26 mouse cellular contexts compared by ENCODE assay signal in the genomic region with DNA sequence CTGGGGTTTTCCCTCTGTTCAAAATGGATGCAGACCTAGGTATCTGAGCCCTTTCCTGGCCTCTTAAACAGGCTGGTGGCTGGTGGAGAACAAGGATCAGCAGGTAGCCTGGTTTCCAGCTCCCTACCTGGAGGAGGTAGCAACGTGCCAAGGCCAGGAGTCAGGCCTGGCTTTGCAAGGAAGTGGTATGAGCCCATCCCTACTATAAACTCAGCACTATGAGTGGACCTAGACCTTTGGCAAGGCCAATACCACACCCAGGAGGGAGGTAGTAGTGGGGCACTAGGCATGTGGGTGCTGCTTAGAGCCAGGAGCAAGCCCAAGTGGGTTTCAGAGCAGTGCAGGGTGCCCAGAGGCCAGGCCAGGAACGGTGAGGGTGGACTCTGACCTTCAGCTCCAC. TPM values are rescaled to one million over a fixed set of nuclear protein-coding genes. Genes with fewer than 3 reads are reported as not detected.
DNase-seq lines count a peak whose midpoint lies in the region; ATAC-seq and TF ChIP-seq lines count a peak whose summit lies in the region.
"Had no signal": no experiment of that assay in that cellular context is flagged by ENCODE, and none has a peak within 500 bp of the region (broad histone marks: within the 10 kb centered on the region; RNA-seq: fewer than 3 reads in every experiment).

No protein-coding gene starts in this region.

- H3K36me3 ChIP-seq in embryonic facial prominence, embryonic 12.5 days, result peaks cover 46% of the 10 kb centered on the region
- H3K36me3 ChIP-seq in embryonic facial prominence, embryonic 10.5 days (replicated peaks), result peaks cover 53% of the 10 kb centered on the region
- H3K36me3 ChIP-seq in stomach, embryonic 16.5 days (ENCODE audit: control insufficient read depth, insufficient read depth, low read length), result peaks cover 21% of the 10 kb centered on the region
- peaks cover 22% of the 10 kb centered on the region for H3K36me3 ChIP-seq in stomach, postnatal 0 days (ENCODE audit: control insufficient read depth, insufficient read depth, low read length)
- peaks cover 40% of the 10 kb centered on the region; the same call in 1 of the 2 replicates for H3K36me3 ChIP-seq in intestine, postnatal 0 days (ENCODE audit: control insufficient read depth, insufficient read depth)

- no peak for DNase-seq in embryonic facial prominence, embryonic 10.5 days (ENCODE audit: low spot score)
- no peak for DNase-seq in stomach, postnatal 0 days (ENCODE audit: low spot score)
- no peak for DNase-seq in cerebellum, postnatal 25 days
- DNase-seq in layer of hippocampus, adult 8-10 months (ENCODE audit: low spot score in 2 of 2), result no peak
- DNase-seq: adrenal gland, postnatal 25 days; cerebellum, adult 11-12 months; cerebellum, adult 8-10 months; gastrocnemius, postnatal 25 days; heart, adult 2 months; heart, postnatal 14 days had no signal

- H3K27me3 ChIP-seq in embryonic facial prominence, embryonic 12.5 days, result no peaks in the 10 kb centered on the region
- 0 out of 2 replicates have a peak, but pooled peaks cover 5% of the 10 kb centered on the region for H3K27me3 ChIP-seq in embryonic facial prominence, embryonic 10.5 days (replicated peaks; ENCODE audit: low read depth, poor library complexity, severe bottlenecking)
- no peaks in the 10 kb centered on the region for H3K27me3 ChIP-seq in stomach, embryonic 16.5 days (ENCODE audit: control insufficient read depth, insufficient read depth, low read length)
- no peaks in the 10 kb centered on the region for H3K27me3 ChIP-seq in stomach, postnatal 0 days (ENCODE audit: control insufficient read depth, insufficient read depth, low read length)
- no peaks in the 10 kb centered on the region for H3K27me3 ChIP-seq in intestine, postnatal 0 days (replicated peaks; ENCODE audit: control insufficient read depth, insufficient read depth, low read length)
- H3K27me3 ChIP-seq: embryonic facial prominence, embryonic 13.5 days; forebrain, embryonic 12.5 days; forebrain, embryonic 15.5 days; heart, embryonic 13.5 days; hindbrain, embryonic 15.5 days had no signal

- TF ChIP-seq CTCF in stomach, postnatal 0 days (IDR thresholded peaks at IDR 0.05; ENCODE audit: low read depth), result no peak
- peak; percentile 26; the same call in 1 of the 2 replicates for TF ChIP-seq CTCF in intestine, postnatal 0 days (IDR thresholded peaks at IDR 0.05; ENCODE audit: low read depth)

- 80% methylated on average over 2 of the region's 2 CpGs for WGBS in embryonic facial prominence, embryonic 12.5 days
- WGBS in embryonic facial prominence, embryonic 10.5 days, result 79% methylated on average over 2 of the region's 2 CpGs
- WGBS in stomach, embryonic 16.5 days, result 75% methylated on average over 2 of the region's 2 CpGs
- 87% methylated on average over 2 of the region's 2 CpGs for WGBS in stomach, postnatal 0 days
- 30% methylated on average over 2 of the region's 2 CpGs for WGBS in intestine, postnatal 0 days

- 0 out of 2 replicates have a peak overlapping the region, but pooled peaks have one; percentile 2 for H3K4me3 ChIP-seq in embryonic facial prominence, embryonic 12.5 days
- no peak overlapping the region for H3K4me3 ChIP-seq in embryonic facial prominence, embryonic 10.5 days
- H3K4me3 ChIP-seq in stomach, embryonic 16.5 days (replicated peaks; ENCODE audit: low read length), result no peak overlapping the region
- no peak overlapping the region for H3K4me3 ChIP-seq in stomach, postnatal 0 days (ENCODE audit: low read depth, low read length)
- peak overlapping the region; percentile 23; the same call in 1 of the 2 replicates for H3K4me3 ChIP-seq in intestine, postnatal 0 days (ENCODE audit: low read depth, low read length)
- H3K4me3 ChIP-seq: embryonic facial prominence, embryonic 13.5 days; erythroblast, embryonic 14.5 days; forebrain, embryonic 12.5 days; forebrain, embryonic 15.5 days; heart, adult 2 months; heart, embryonic 10.5 days; heart, embryonic 13.5 days; hindbrain, embryonic 12.5 days; hindbrain, embryonic 15.5 days had no signal

- H3K9me3 ChIP-seq in embryonic facial prominence, embryonic 12.5 days, result no peaks in the 10 kb centered on the region
- no peaks in the 10 kb centered on the region for H3K9me3 ChIP-seq in embryonic facial prominence, embryonic 10.5 days
- H3K9me3 ChIP-seq in stomach, embryonic 16.5 days (replicated peaks; ENCODE audit: control insufficient read depth, low read length), result no peaks in the 10 kb centered on the region
- no peaks in the 10 kb centered on the region for H3K9me3 ChIP-seq in stomach, postnatal 0 days (ENCODE audit: control insufficient read depth, low read length)
- H3K9me3 ChIP-seq in intestine, postnatal 0 days (ENCODE audit: control insufficient read depth), result no peaks in the 10 kb centered on the region
- H3K9me3 ChIP-seq: embryonic facial prominence, embryonic 13.5 days; forebrain, embryonic 12.5 days; forebrain, embryonic 15.5 days; heart, embryonic 10.5 days; heart, embryonic 13.5 days; hindbrain, embryonic 12.5 days; hindbrain, embryonic 15.5 days had no signal

- H3K4me1 ChIP-seq in embryonic facial prominence, embryonic 12.5 days, result peaks cover 21% of the 10 kb centered on the region
- H3K4me1 ChIP-seq in embryonic facial prominence, embryonic 10.5 days, result peaks cover 35% of the 10 kb centered on the region
- H3K4me1 ChIP-seq in stomach, embryonic 16.5 days (ENCODE audit: control insufficient read depth, insufficient read depth, low read length), result peaks cover 24% of the 10 kb centered on the region
- peaks cover 5% of the 10 kb centered on the region; the same call in 1 of the 2 replicates for H3K4me1 ChIP-seq in stomach, postnatal 0 days (replicated peaks; ENCODE audit: control insufficient read depth, insufficient read depth)
- H3K4me1 ChIP-seq in intestine, postnatal 0 days (replicated peaks; ENCODE audit: control insufficient read depth, insufficient read depth, low read length), result no peaks in the 10 kb centered on the region; the same call in 1 of the 2 replicates

- no peak for TF ChIP-seq EP300 in stomach, postnatal 0 days (optimal IDR thresholded peaks at IDR 0.05)

- no peak overlapping the region for H3K9ac ChIP-seq in embryonic facial prominence, embryonic 12.5 days
- H3K9ac ChIP-seq in stomach, embryonic 16.5 days (ENCODE audit: low read length), result peak overlapping the region; percentile 1; the same call in 1 of the 2 replicates
- H3K9ac ChIP-seq in stomach, postnatal 0 days (ENCODE audit: low read length), result no peak overlapping the region
- peak overlapping the region; percentile 40; the same call in 1 of the 2 replicates for H3K9ac ChIP-seq in intestine, postnatal 0 days (ENCODE audit: low read depth, low read length)
- H3K9ac ChIP-seq: embryonic facial prominence, embryonic 13.5 days; forebrain, embryonic 12.5 days; forebrain, embryonic 15.5 days; heart, embryonic 13.5 days; hindbrain, embryonic 12.5 days; hindbrain, embryonic 15.5 days had no signal

- ATAC-seq in embryonic facial prominence, embryonic 12.5 days (ENCODE audit: insufficient number of reproducible peaks, insufficient read depth, low FRiP score, low TSS enrichment), result no peak
- no peak for ATAC-seq in stomach, embryonic 16.5 days (ENCODE audit: insufficient read depth, low FRiP score)
- no peak for ATAC-seq in stomach, postnatal 0 days (ENCODE audit: low FRiP score, low TSS enrichment)
- peak; percentile 80 for ATAC-seq in intestine, postnatal 0 days
- ATAC-seq: activated CD4-positive, CD25-positive, alpha-beta regulatory T cell, adult 4 months; forebrain, embryonic 15.5 days had no signal

- H3K27ac ChIP-seq in embryonic facial prominence, embryonic 12.5 days, result no peak overlapping the region
- H3K27ac ChIP-seq in embryonic facial prominence, embryonic 10.5 days (replicated peaks), result no peak overlapping the region
- H3K27ac ChIP-seq in stomach, embryonic 16.5 days (ENCODE audit: low read length), result no peak overlapping the region
- no peak overlapping the region for H3K27ac ChIP-seq in stomach, postnatal 0 days (replicated peaks)
- peak overlapping the region; percentile 91 for H3K27ac ChIP-seq in intestine, postnatal 0 days (ENCODE audit: low read depth, low read length)
- H3K27ac ChIP-seq: embryonic facial prominence, embryonic 13.5 days; forebrain, embryonic 12.5 days; forebrain, embryonic 15.5 days; heart, adult 2 months; heart, embryonic 10.5 days; heart, embryonic 13.5 days; hindbrain, embryonic 12.5 days; hindbrain, embryonic 15.5 days had no signal

- no peak overlapping the region for H3K4me2 ChIP-seq in embryonic facial prominence, embryonic 12.5 days (replicated peaks)
- no peak overlapping the region for H3K4me2 ChIP-seq in stomach, embryonic 16.5 days (ENCODE audit: low read depth, low read length)
- no peak overlapping the region for H3K4me2 ChIP-seq in stomach, postnatal 0 days (replicated peaks; ENCODE audit: low read depth)
- H3K4me2 ChIP-seq in intestine, postnatal 0 days (replicated peaks; ENCODE audit: low read depth), result peak overlapping the region; percentile 62
- H3K4me2 ChIP-seq: embryonic facial prominence, embryonic 13.5 days; forebrain, embryonic 12.5 days; forebrain, embryonic 15.5 days; heart, embryonic 13.5 days; hindbrain, embryonic 12.5 days; hindbrain, embryonic 15.5 days had no signal

RNA-seq across cellular contexts. Expression of gene Noxo1, which starts 3.4 kb away (rescaled TPM):
- polyA plus RNA-seq in embryonic facial prominence, embryonic 12.5 days (2016; fragmentation: Nextera tagmentation; extraction: Ambion mirVana), result 3.0 and 5.5 TPM in 2 replicates
- polyA plus RNA-seq in embryonic facial prominence, embryonic 10.5 days (2016; fragmentation: Nextera tagmentation; extraction: Ambion mirVana), result 0.72 and 1.9 TPM in 2 replicates
- 3.8 and 5.8 TPM in 2 replicates for polyA plus RNA-seq in stomach, embryonic 16.5 days (2015; fragmentation: Nextera tagmentation; extraction: Ambion mirVana)
- polyA plus RNA-seq in stomach, postnatal 0 days (2015; fragmentation: Nextera tagmentation; extraction: Ambion mirVana), result 3.3 and 3.7 TPM in 2 replicates
- 32.4 and 38.0 TPM in 2 replicates for polyA plus RNA-seq in intestine, postnatal 0 days (2015; fragmentation: Nextera tagmentation; extraction: Ambion mirVana)
- 1 to 10 TPM; 2.0 to 4.3 (median 3.4) TPM for total RNA-seq in layer of hippocampus, adult 8-10 months (2022)

RNA-seq across cellular contexts. Expression of gene Gfer, which starts 3.5 kb away (rescaled TPM):
- 47.9 and 48.0 TPM in 2 replicates for polyA plus RNA-seq in embryonic facial prominence, embryonic 12.5 days (2016; fragmentation: Nextera tagmentation; extraction: Ambion mirVana)
- polyA plus RNA-seq in embryonic facial prominence, embryonic 10.5 days (2016; fragmentation: Nextera tagmentation; extraction: Ambion mirVana), result 48.9 and 52.3 TPM in 2 replicates
- polyA plus RNA-seq in stomach, embryonic 16.5 days (2015; fragmentation: Nextera tagmentation; extraction: Ambion mirVana), result 34.5 and 35.2 TPM in 2 replicates
- 27.2 and 27.7 TPM in 2 replicates for polyA plus RNA-seq in stomach, postnatal 0 days (2015; fragmentation: Nextera tagmentation; extraction: Ambion mirVana)
- polyA plus RNA-seq in intestine, postnatal 0 days (2015; fragmentation: Nextera tagmentation; extraction: Ambion mirVana), result 42.0 and 42.2 TPM in 2 replicates
- 10 to 100 TPM; 17.9 to 23.4 (median 21.1) TPM for total RNA-seq in layer of hippocampus, adult 8-10 months (2022)

RNA-seq across cellular contexts. Expression of gene Tbl3, which starts 8.0 kb away (rescaled TPM):
- polyA plus RNA-seq in embryonic facial prominence, embryonic 12.5 days (2016; fragmentation: Nextera tagmentation; extraction: Ambion mirVana), result 93.9 and 94.2 TPM in 2 replicates
- 152 and 162 TPM in 2 replicates for polyA plus RNA-seq in embryonic facial prominence, embryonic 10.5 days (2016; fragmentation: Nextera tagmentation; extraction: Ambion mirVana)
- 63.6 and 70.4 TPM in 2 replicates for polyA plus RNA-seq in stomach, embryonic 16.5 days (2015; fragmentation: Nextera tagmentation; extraction: Ambion mirVana)
- polyA plus RNA-seq in stomach, postnatal 0 days (2015; fragmentation: Nextera tagmentation; extraction: Ambion mirVana), result 33.7 and 36.3 TPM in 2 replicates
- 23.8 and 25.2 TPM in 2 replicates for polyA plus RNA-seq in intestine, postnatal 0 days (2015; fragmentation: Nextera tagmentation; extraction: Ambion mirVana)
- 10 to 100 TPM; 24.2 to 32.3 (median 27.8) TPM for total RNA-seq in layer of hippocampus, adult 8-10 months (2022)

RNA-seq across cellular contexts. Expression of gene Syngr3, which starts 9.7 kb away (rescaled TPM):
- 8.4 and 10.5 TPM in 2 replicates for polyA plus RNA-seq in embryonic facial prominence, embryonic 12.5 days (2016; fragmentation: Nextera tagmentation; extraction: Ambion mirVana)
- 6.0 and 8.1 TPM in 2 replicates for polyA plus RNA-seq in embryonic facial prominence, embryonic 10.5 days (2016; fragmentation: Nextera tagmentation; extraction: Ambion mirVana)
- polyA plus RNA-seq in stomach, embryonic 16.5 days (2015; fragmentation: Nextera tagmentation; extraction: Ambion mirVana), result 6.1 and 6.2 TPM in 2 replicates
- polyA plus RNA-seq in stomach, postnatal 0 days (2015; fragmentation: Nextera tagmentation; extraction: Ambion mirVana), result 5.0 and 5.9 TPM in 2 replicates
- polyA plus RNA-seq in intestine, postnatal 0 days (2015; fragmentation: Nextera tagmentation; extraction: Ambion mirVana), result 6.0 and 6.2 TPM in 2 replicates
- 100 to 1,000 TPM; 137 to 165 (median 150) TPM for total RNA-seq in layer of hippocampus, adult 8-10 months (2022)
- total RNA-seq: gastrocnemius, postnatal 25 days had no signal
- polyA plus RNA-seq: erythroblast, embryonic 14.5 days had no signal

RNA-seq across cellular contexts. Expression of gene Rnf151, which starts 18.4 kb away (rescaled TPM):
- 0.22 TPM in 1 of 2 replicates, not detected in the other for polyA plus RNA-seq in embryonic facial prominence, embryonic 12.5 days (2016; fragmentation: Nextera tagmentation; extraction: Ambion mirVana)
- 0.13 and 0.29 TPM in 2 replicates for polyA plus RNA-seq in embryonic facial prominence, embryonic 10.5 days (2016; fragmentation: Nextera tagmentation; extraction: Ambion mirVana)
- polyA plus RNA-seq in stomach, embryonic 16.5 days (2015; fragmentation: Nextera tagmentation; extraction: Ambion mirVana), result 0.14 TPM in 1 of 2 replicates, not detected in the other
- 0.10 TPM in 1 of 2 replicates, not detected in the other for polyA plus RNA-seq in stomach, postnatal 0 days (2015; fragmentation: Nextera tagmentation; extraction: Ambion mirVana)
- polyA plus RNA-seq in intestine, postnatal 0 days (2015; fragmentation: Nextera tagmentation; extraction: Ambion mirVana), result not detected in 2 replicates
- under 1 TPM in 2 of 4 experiments, not detected in 2; 0.36 to 0.47 TPM for total RNA-seq in layer of hippocampus, adult 8-10 months (2022)
- total RNA-seq: adrenal gland, adult 8-10 months; gastrocnemius, adult 8-10 months; gastrocnemius, postnatal 25 days; heart, adult 2 months; heart, postnatal 14 days; hematopoietic stem cell, adult 5-6 weeks had no signal
- polyA plus RNA-seq: activated CD4-positive, CD25-positive, alpha-beta regulatory T cell, adult 4 months; forebrain, embryonic 12.5 days; forebrain, embryonic 15.5 days; heart, embryonic 13.5 days; heart, embryonic 16.5 days; hindbrain, embryonic 15.5 days had no signal

Comparison
In these comparisons a context has a peak if more than half of its experiments do, and no peak if none do; other contexts are left out.
1. H3K4me3 ChIP-seq: peak in embryonic facial prominence, embryonic 12.5 days (single experiment) and intestine, postnatal 0 days (single experiment); none in embryonic facial prominence, embryonic 10.5 days (single experiment), stomach, embryonic 16.5 days (single experiment) and stomach, postnatal 0 days (single experiment).
2. H3K9ac ChIP-seq: peak in stomach, embryonic 16.5 days (single experiment) and intestine, postnatal 0 days (single experiment); none in embryonic facial prominence, embryonic 12.5 days (single experiment) and stomach, postnatal 0 days (single experiment).